In the genomic region with DNA sequence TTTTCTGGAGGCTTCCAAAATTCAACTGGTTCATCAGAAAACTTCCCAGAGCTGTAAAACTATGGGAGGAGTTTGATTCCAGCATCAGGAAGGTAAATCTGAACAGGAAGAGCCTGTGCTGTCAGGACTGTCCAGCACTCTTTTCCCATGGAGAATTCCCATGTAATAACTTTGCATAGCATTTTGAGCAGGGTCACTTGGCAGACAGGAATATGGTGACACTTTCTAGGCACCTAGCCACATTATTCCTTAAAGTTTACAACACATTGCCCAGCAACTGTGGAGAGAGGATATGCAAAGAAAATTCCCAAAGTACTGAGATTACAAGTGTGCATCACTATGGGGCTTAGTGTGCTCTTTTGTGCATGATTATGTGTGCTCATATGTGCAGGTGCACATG, we compare ENCODE assay signal across 9 mouse cellular contexts. TPM values are rescaled to one million over a fixed set of nuclear protein-coding genes. Genes with fewer than 3 reads are reported as not detected.
DNase-seq lines count a peak whose midpoint lies in the region; ATAC-seq and TF ChIP-seq lines count a peak whose summit lies in the region.
"Had no signal": no experiment of that assay in that cellular context is flagged by ENCODE, and none has a peak within 500 bp of the region (broad histone marks: within the 10 kb centered on the region; RNA-seq: fewer than 3 reads in every experiment).

No protein-coding gene starts in this region.

- H3K36me3 ChIP-seq in forebrain, embryonic 16.5 days (ENCODE audit: control insufficient read depth, insufficient read depth), result no peaks in the 10 kb centered on the region
- H3K36me3 ChIP-seq in forebrain, postnatal 0 days (ENCODE audit: insufficient read depth), result no peaks in the 10 kb centered on the region
- no peaks in the 10 kb centered on the region for H3K36me3 ChIP-seq in lung, embryonic 14.5 days (ENCODE audit: insufficient read depth)
- no peaks in the 10 kb centered on the region for H3K36me3 ChIP-seq in heart, embryonic 10.5 days

- H3K4me3 ChIP-seq in forebrain, embryonic 16.5 days (replicated peaks; ENCODE audit: low read length), result no peak overlapping the region
- no peak overlapping the region for H3K4me3 ChIP-seq in forebrain, postnatal 0 days (ENCODE audit: low read depth, low read length)
- H3K4me3 ChIP-seq in lung, embryonic 14.5 days (ENCODE audit: low read depth, low read length), result no peak overlapping the region
- H3K4me3 ChIP-seq in heart, embryonic 10.5 days, result no peak overlapping the region
- H3K4me3 ChIP-seq: layer of hippocampus, adult 2 months had no signal

- H3K27me3 ChIP-seq in forebrain, embryonic 16.5 days (replicated peaks; ENCODE audit: control insufficient read depth, insufficient read depth, low read length), result no peaks in the 10 kb centered on the region
- H3K27me3 ChIP-seq in forebrain, postnatal 0 days (ENCODE audit: insufficient read depth, low read length), result no peaks in the 10 kb centered on the region
- no peaks in the 10 kb centered on the region for H3K27me3 ChIP-seq in lung, embryonic 14.5 days (ENCODE audit: insufficient read depth, low read length)
- H3K27me3 ChIP-seq in heart, embryonic 10.5 days (ENCODE audit: insufficient read depth, poor library complexity, severe bottlenecking), result no peaks in the 10 kb centered on the region

- no peak overlapping the region for H3K4me2 ChIP-seq in forebrain, embryonic 16.5 days (ENCODE audit: low read length)
- H3K4me2 ChIP-seq in forebrain, postnatal 0 days (ENCODE audit: low read depth), result no peak overlapping the region
- H3K4me2 ChIP-seq in lung, embryonic 14.5 days, result no peak overlapping the region

- no peak overlapping the region for H3K27ac ChIP-seq in forebrain, embryonic 16.5 days (ENCODE audit: low read length)
- no peak overlapping the region for H3K27ac ChIP-seq in forebrain, postnatal 0 days (ENCODE audit: low read depth, low read length)
- no peak overlapping the region for H3K27ac ChIP-seq in lung, embryonic 14.5 days (ENCODE audit: low read depth)
- H3K27ac ChIP-seq in heart, embryonic 10.5 days, result peak overlapping the region; percentile 86
- H3K27ac ChIP-seq: layer of hippocampus, adult 2 months had no signal

- ATAC-seq in forebrain, embryonic 16.5 days, result 0 out of 2 replicates have a peak, but pooled peaks have one; percentile 26
- ATAC-seq in forebrain, postnatal 0 days, result no peak
- ATAC-seq in lung, embryonic 14.5 days (ENCODE audit: insufficient read depth), result peak; percentile 80

- no peak for DNase-seq in forebrain, postnatal 0 days
- DNase-seq in lung, embryonic 14.5 days, result peak; percentile 84
- no peak for DNase-seq in lung, adult 18-20 months
- no peak for DNase-seq in heart, embryonic 10.5 days (ENCODE audit: low spot score)
- DNase-seq in lung, postnatal 10 days, result peak; percentile 51
- no peak for DNase-seq in retina, embryonic 14.5 days (ENCODE audit: low spot score)
- no peak for DNase-seq in neural tube, embryonic 10.5 days (ENCODE audit: extremely low spot score, low spot score)

- TF ChIP-seq CTCF in forebrain, postnatal 0 days (IDR thresholded peaks at IDR 0.05; ENCODE audit: low read depth), result no peak
- TF ChIP-seq CTCF in lung, embryonic 14.5 days (IDR thresholded peaks at IDR 0.05; ENCODE audit: low read depth), result no peak

- H3K9me3 ChIP-seq in forebrain, embryonic 16.5 days (ENCODE audit: control insufficient read depth, low read length), result no peaks in the 10 kb centered on the region
- H3K9me3 ChIP-seq in forebrain, postnatal 0 days (ENCODE audit: low read length), result no peaks in the 10 kb centered on the region
- H3K9me3 ChIP-seq in lung, embryonic 14.5 days (ENCODE audit: low read depth, low read length), result no peaks in the 10 kb centered on the region
- H3K9me3 ChIP-seq in heart, embryonic 10.5 days, result no peaks in the 10 kb centered on the region

- H3K4me1 ChIP-seq in forebrain, embryonic 16.5 days (replicated peaks; ENCODE audit: control insufficient read depth, insufficient read depth, low read length), result 0 out of 2 replicates have a peak, but pooled peaks cover 6% of the 10 kb centered on the region
- peaks cover 3% of the 10 kb centered on the region; the same call in 1 of the 2 replicates for H3K4me1 ChIP-seq in forebrain, postnatal 0 days (ENCODE audit: insufficient read depth)
- no peaks in the 10 kb centered on the region for H3K4me1 ChIP-seq in lung, embryonic 14.5 days (ENCODE audit: insufficient read depth)
- H3K4me1 ChIP-seq in heart, embryonic 10.5 days, result peaks cover 7% of the 10 kb centered on the region; the same call in 1 of the 2 replicates

- H3K9ac ChIP-seq in forebrain, embryonic 16.5 days (replicated peaks; ENCODE audit: low read depth, low read length), result no peak overlapping the region
- H3K9ac ChIP-seq in forebrain, postnatal 0 days, result no peak overlapping the region
- no peak overlapping the region for H3K9ac ChIP-seq in lung, embryonic 14.5 days

RNA-seq across cellular contexts. Expression of gene Otud1, which starts 46.7 kb away (rescaled TPM):
- 1.6 and 2.1 TPM in 2 replicates for polyA plus RNA-seq in forebrain, embryonic 16.5 days (2015; fragmentation: Nextera tagmentation; extraction: Ambion mirVana)
- total RNA-seq in forebrain, postnatal 0 days (2014; rRNA removed), result 7.4 and 10.3 TPM in 2 replicates
- 3.6 TPM in 2 replicates for polyA plus RNA-seq in forebrain, postnatal 0 days (2015; fragmentation: Nextera tagmentation; extraction: Ambion mirVana)
- 8.9 and 9.5 TPM in 2 replicates for polyA plus RNA-seq in lung, embryonic 14.5 days (2014; fragmentation: Nextera tagmentation; extraction: Ambion mirVana)
- polyA plus RNA-seq in heart, embryonic 10.5 days (2016; fragmentation: Nextera tagmentation; extraction: Ambion mirVana), result 3.1 and 4.1 TPM in 2 replicates

Comparison
In these comparisons a context has a peak if more than half of its experiments do, and no peak if none do; other contexts are left out.
1. DNase-seq: peak in lung, embryonic 14.5 days (single experiment) and lung, postnatal 10 days (single experiment); none in forebrain, postnatal 0 days (single experiment), lung, adult 18-20 months (0 of 2), heart, embryonic 10.5 days (single experiment), retina, embryonic 14.5 days (single experiment) and neural tube, embryonic 10.5 days (single experiment).